Mouse (Mus musculus): ENCODE measurements around the gene Slc35f2.

DNA sequence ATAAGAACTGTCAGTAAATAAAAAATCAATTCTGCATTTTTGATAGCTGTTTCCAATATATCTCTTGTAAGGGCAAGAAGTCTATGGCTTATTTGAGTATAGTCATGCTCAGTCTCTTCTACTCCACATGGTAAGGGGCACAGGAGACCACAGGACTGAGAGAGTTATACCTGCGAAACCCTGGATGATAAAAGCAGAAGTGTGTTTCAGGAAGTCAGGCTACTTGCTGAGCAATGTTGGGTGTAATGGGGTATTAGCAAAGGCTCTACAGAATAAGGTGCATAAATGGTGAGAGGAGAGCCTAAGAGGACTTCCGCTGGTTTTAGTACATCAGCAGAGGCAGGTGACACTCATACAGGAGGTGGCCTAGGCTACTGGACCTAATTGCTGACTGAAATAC, 13.2 kb upstream of the Slc35f2 start:
- TF ChIP-seq POLR2A (IDR thresholded peaks at IDR 0.05; ENCODE audit: insufficient read depth, low read length) (no peak), CTCF (IDR thresholded peaks at IDR 0.05; ENCODE audit: low read depth, low read length) (no peak)
